Mouse (Mus musculus): ENCODE measurements around the gene Baz1b. TPM values are rescaled to one million over a fixed set of nuclear protein-coding genes. Genes with fewer than 3 reads are reported as not detected.
A peak's percentile ranks its signal among the peaks of the same experiment; 100 is the strongest.
"Not testable (repeated sequence)": the region's sequence is repeated elsewhere in the genome, so short reads cannot be mapped to it uniquely, and the experiment has no call there.

Gene Baz1b
- polyA plus RNA-seq, 1 experiment from 2014 or later, result 14.3 TPM

DNA sequence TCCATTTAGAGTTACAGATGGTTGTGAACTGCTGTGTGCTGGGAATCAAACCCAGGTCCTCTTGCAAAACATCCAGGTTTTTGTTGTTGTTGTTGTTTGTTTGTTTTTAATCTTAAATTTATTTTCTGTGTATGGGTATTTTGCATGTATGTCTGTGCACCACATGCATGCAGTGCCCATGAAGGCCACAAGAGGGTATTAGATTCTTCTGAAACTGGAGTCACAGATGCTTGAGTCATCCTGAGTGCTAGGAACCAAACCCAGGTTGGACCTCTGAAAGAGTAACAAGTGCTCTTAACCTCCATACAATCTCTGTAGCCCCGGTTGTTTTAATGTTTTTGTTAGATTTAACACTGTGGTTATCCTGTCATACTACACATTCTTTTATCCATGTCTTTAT is 21.1 kb downstream of the Baz1b start:
- H3K4me2 ChIP-seq (ENCODE audit: low read depth, low read length), result no peak overlapping the region
- H3K9ac ChIP-seq (ENCODE audit: low read depth, low read length), result no peak overlapping the region
- H3K27ac ChIP-seq (ENCODE audit: low read length), result no peak overlapping the region
- no peaks in the 10 kb centered on the region for H3K4me1 ChIP-seq (ENCODE audit: control insufficient read depth, low read depth, low read length)
- ATAC-seq (ENCODE audit: low read depth), result no peak
- H3K36me3 ChIP-seq (ENCODE audit: control insufficient read depth, insufficient read depth), result peaks cover 78% of the 10 kb centered on the region
- no peaks in the 10 kb centered on the region for H3K9me3 ChIP-seq (replicated peaks; ENCODE audit: control insufficient read depth, low read length)
- 83% methylated on average over 1 of the region's 1 CpGs for WGBS (ENCODE audit: insufficient replicate concordance)
- H3K4me3 ChIP-seq (ENCODE audit: low read depth, low read length), result no peak overlapping the region
- no peaks in the 10 kb centered on the region for H3K27me3 ChIP-seq (ENCODE audit: control insufficient read depth, insufficient read depth, low read depth, low read length)

DNA sequence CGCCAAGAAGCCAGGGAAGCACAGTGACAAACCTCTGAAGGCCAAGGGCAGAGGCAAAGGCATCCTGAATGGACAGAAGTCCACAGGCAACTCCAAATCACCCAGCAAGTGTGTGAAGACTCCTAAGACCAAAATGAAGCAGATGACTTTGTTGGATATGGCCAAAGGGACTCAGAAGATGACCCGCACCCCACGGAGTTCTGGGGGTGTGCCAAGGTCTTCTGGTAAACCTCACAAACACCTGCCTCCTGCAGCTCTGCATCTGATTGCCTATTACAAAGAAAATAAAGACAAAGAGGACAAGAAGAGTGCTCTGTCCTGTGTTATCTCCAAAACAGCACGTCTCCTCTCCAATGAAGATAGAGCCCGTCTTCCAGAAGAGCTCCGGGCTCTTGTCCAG is 29.8 kb downstream of the Baz1b start:
- Histone ChIP-seq H3K4me2 (ENCODE audit: low read depth, low read length) (no peak overlapping the region), H3K9me3 (replicated peaks; ENCODE audit: control insufficient read depth, low read length) (no peaks in the 10 kb centered on the region), H3K36me3 (ENCODE audit: control insufficient read depth, insufficient read depth) (peaks cover 76% of the 10 kb centered on the region), H3K27ac (ENCODE audit: low read length) (no peak overlapping the region), H3K4me1 (ENCODE audit: control insufficient read depth, low read depth, low read length) (no peaks in the 10 kb centered on the region), H3K4me3 (ENCODE audit: low read depth, low read length) (no peak overlapping the region), H3K27me3 (ENCODE audit: control insufficient read depth, insufficient read depth, low read depth, low read length) (no peaks in the 10 kb centered on the region), H3K9ac (ENCODE audit: low read depth, low read length) (no peak overlapping the region)
- WGBS (ENCODE audit: insufficient replicate concordance), result 89% methylated on average over 6 of the region's 6 CpGs
- no peak for ATAC-seq (ENCODE audit: low read depth)

DNA sequence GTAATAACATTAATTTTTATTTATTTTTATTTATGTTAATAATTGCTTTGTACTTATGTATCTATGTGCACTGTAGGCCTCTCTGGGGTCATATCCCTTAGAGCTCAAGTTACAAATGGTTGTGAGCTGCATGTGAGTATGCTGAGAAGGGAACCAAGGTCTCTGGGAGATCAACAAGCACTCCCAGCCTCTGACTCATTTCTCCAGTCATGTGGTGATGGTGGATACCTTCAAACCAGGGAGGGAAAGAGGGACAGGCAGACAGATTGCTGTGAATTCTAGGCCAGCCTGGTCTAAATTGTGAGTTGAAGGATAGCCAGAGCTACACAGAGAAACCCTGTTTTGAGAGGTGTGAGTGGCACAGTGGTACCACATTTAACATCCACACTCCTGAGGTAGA is 33.9 kb downstream of the Baz1b start:
- Histone ChIP-seq H3K36me3 (ENCODE audit: control insufficient read depth, insufficient read depth) (peaks cover 72% of the 10 kb centered on the region), H3K4me1 (ENCODE audit: control insufficient read depth, low read depth, low read length) (no peaks in the 10 kb centered on the region), H3K27me3 (ENCODE audit: control insufficient read depth, insufficient read depth, low read depth, low read length) (no peaks in the 10 kb centered on the region), H3K4me2 (ENCODE audit: low read depth, low read length) (no peak overlapping the region), H3K9me3 (replicated peaks; ENCODE audit: control insufficient read depth, low read length) (no peaks in the 10 kb centered on the region), H3K4me3 (ENCODE audit: low read depth, low read length) (no peak overlapping the region), H3K9ac (ENCODE audit: low read depth, low read length) (no peak overlapping the region), H3K27ac (ENCODE audit: low read length) (no peak overlapping the region)
- no peak for ATAC-seq (ENCODE audit: low read depth)

DNA sequence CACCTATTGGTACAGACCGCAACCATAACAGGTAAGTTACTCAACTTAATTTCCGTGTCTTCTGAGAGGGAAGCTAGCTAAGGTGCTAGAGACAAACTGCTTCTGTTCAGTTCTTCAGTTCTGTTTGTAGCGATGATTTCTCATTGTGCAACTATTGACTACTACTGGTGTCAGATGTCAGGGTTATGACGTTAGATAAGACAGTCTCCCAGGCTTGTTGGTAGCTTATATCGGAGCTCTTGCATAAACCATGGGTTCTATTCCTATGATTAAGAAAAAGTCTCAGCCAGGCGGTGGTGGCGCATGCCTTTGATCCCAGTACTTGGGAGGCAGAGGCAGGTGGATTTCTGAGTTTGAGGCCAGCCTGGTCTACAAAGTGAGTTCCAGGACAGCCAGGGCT is 35.0 kb downstream of the Baz1b start:
- H3K4me3 ChIP-seq (ENCODE audit: low read depth, low read length), result no peak overlapping the region
- H3K27ac ChIP-seq (ENCODE audit: low read length), result no peak overlapping the region
- peaks cover 69% of the 10 kb centered on the region for H3K36me3 ChIP-seq (ENCODE audit: control insufficient read depth, insufficient read depth)
- H3K4me1 ChIP-seq (ENCODE audit: control insufficient read depth, low read depth, low read length), result no peaks in the 10 kb centered on the region
- 86% methylated on average over 7 of the region's 7 CpGs for WGBS (ENCODE audit: insufficient replicate concordance)
- ATAC-seq (ENCODE audit: low read depth), result no peak
- no peak overlapping the region for H3K9ac ChIP-seq (ENCODE audit: low read depth, low read length)
- no peak overlapping the region for H3K4me2 ChIP-seq (ENCODE audit: low read depth, low read length)
- H3K9me3 ChIP-seq (replicated peaks; ENCODE audit: control insufficient read depth, low read length), result no peaks in the 10 kb centered on the region
- no peaks in the 10 kb centered on the region for H3K27me3 ChIP-seq (ENCODE audit: control insufficient read depth, insufficient read depth, low read depth, low read length)

DNA sequence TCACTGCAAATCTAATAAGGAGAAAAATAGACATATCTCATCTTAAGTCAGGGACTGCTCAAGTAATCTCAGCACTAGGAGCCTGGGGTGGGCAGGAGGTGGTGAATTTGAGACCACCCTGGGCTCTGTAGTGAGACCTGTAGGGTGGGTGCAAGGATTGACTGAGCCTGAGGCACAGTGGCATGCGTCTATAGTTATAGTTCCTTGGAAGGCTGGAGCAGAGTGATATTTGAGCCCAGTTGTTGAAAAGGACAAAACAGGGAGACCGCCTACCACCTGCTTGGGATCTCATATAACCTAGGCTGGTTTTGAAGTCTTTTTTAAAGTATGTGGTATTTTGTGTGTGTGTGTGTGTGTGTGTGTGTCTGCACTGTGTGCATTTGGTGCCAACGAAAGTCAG is 37.1 kb downstream of the Baz1b start:
- Histone ChIP-seq H3K4me1 (ENCODE audit: control insufficient read depth, low read depth, low read length) (no peaks in the 10 kb centered on the region), H3K27ac (ENCODE audit: low read length) (no peak overlapping the region), H3K4me3 (ENCODE audit: low read depth, low read length) (no peak overlapping the region), H3K4me2 (ENCODE audit: low read depth, low read length) (no peak overlapping the region), H3K9ac (ENCODE audit: low read depth, low read length) (no peak overlapping the region), H3K36me3 (ENCODE audit: control insufficient read depth, insufficient read depth) (peaks cover 68% of the 10 kb centered on the region), H3K9me3 (replicated peaks; ENCODE audit: control insufficient read depth, low read length) (no peaks in the 10 kb centered on the region), H3K27me3 (ENCODE audit: control insufficient read depth, insufficient read depth, low read depth, low read length) (no peaks in the 10 kb centered on the region)
- no peak for ATAC-seq (ENCODE audit: low read depth)
- 85% methylated on average over 3 of the region's 3 CpGs for WGBS (ENCODE audit: insufficient replicate concordance)

DNA sequence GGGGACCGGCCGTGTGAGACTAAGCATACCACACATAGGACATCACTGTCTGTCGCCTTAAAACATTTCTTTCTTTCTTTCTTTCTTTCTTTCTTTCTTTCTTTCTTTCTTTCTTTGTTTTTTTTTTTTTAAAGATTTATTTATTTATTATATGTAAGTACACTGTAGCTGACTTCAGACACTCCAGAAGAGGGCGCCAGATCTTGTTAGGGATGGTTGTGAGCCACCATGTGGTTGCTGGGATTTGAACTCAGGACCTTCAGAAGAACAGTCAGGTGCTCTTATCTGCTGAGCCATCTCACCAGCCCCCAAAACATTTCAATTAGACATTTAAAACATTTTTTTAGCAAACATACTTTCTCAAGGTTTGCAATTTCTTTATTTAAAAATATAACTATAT is 38.8 kb downstream of the Baz1b start:
- not testable (repeated sequence) for H3K9me3 ChIP-seq (replicated peaks; ENCODE audit: control insufficient read depth, low read length); H3K9ac ChIP-seq (ENCODE audit: low read depth, low read length); H3K27ac ChIP-seq (ENCODE audit: low read length); ATAC-seq (ENCODE audit: low read depth); H3K27me3 ChIP-seq (ENCODE audit: control insufficient read depth, insufficient read depth, low read depth, low read length); H3K4me2 ChIP-seq (ENCODE audit: low read depth, low read length); H3K4me1 ChIP-seq (ENCODE audit: control insufficient read depth, low read depth, low read length); H3K4me3 ChIP-seq (ENCODE audit: low read depth, low read length)
- 87% methylated on average over 4 of the region's 4 CpGs for WGBS (ENCODE audit: insufficient replicate concordance)
- peaks cover 79% of the 10 kb centered on the region for H3K36me3 ChIP-seq (ENCODE audit: control insufficient read depth, insufficient read depth)

DNA sequence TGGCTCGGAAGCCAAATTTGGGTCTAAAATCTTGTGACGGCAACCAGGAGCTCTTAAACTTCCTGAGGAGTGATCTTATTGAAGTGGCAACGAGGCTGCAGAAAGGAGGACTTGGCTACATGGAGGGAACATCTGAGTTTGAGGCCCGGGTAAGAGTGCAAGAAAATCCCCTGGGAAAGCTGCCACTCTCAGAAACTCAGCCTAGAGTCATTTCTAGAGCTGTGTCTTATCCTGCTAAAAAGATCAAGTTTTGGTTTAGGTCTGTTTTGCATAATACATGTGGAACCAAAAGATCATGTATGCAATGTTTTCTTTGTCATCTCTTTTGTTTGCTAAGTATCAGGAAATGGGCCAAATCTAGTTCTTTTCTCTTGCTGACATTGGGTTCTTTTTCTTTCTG is 43.1 kb downstream of the Baz1b start:
- H3K27ac ChIP-seq (ENCODE audit: low read length), result no peak overlapping the region
- H3K9ac ChIP-seq (ENCODE audit: low read depth, low read length), result no peak overlapping the region
- no peaks in the 10 kb centered on the region for H3K27me3 ChIP-seq (ENCODE audit: control insufficient read depth, insufficient read depth, low read depth, low read length)
- H3K4me3 ChIP-seq (ENCODE audit: low read depth, low read length), result no peak overlapping the region
- 82% methylated on average over 4 of the region's 4 CpGs for WGBS (ENCODE audit: insufficient replicate concordance)
- H3K4me1 ChIP-seq (ENCODE audit: control insufficient read depth, low read depth, low read length), result no peaks in the 10 kb centered on the region
- ATAC-seq (ENCODE audit: low read depth), result no peak
- peaks cover 81% of the 10 kb centered on the region for H3K36me3 ChIP-seq (ENCODE audit: control insufficient read depth, insufficient read depth)
- no peak overlapping the region for H3K4me2 ChIP-seq (ENCODE audit: low read depth, low read length)
- H3K9me3 ChIP-seq (replicated peaks; ENCODE audit: control insufficient read depth, low read length), result no peaks in the 10 kb centered on the region

DNA sequence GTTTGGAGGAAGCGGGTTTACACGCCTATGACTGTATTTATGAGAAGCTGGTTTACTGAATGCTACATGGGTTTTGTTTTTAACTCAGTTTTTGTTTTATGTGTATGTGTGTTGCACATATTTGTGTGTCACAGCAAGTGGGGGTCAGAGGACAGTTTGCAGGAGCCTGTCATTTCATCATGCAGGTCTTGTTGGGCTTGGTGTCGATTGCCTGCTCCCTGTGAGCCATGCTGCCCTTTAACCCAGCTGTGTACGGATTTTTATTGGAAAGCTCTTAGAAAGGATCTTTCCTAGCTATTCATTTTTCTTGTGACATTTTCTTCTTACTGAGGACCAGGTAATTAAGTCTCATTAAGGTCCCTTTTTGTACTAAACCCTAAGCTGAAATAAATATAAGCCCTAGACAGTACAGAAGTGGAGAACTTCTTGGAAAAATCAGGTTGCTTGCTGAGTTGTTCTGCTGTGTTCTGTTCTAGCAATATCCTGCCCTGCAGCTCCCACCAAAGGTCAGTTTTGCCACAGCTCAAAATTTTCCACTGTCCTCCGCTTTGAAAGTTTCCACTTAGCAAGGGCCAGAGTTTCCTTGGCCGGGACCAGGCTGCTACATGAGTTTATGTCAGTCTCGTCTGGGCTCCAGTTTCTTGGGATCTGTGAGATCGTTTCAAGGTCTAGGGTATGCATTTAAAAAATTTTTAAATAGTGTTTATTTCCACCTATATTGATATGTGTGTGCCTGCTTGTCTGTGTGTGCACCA is 46.3 kb downstream of the Baz1b start:
- Histone ChIP-seq H3K4me2 (ENCODE audit: low read depth, low read length) (no peak overlapping the region), H3K9ac (ENCODE audit: low read depth, low read length) (no peak overlapping the region), H3K4me3 (ENCODE audit: low read depth, low read length) (no peak overlapping the region), H3K4me1 (ENCODE audit: control insufficient read depth, low read depth, low read length) (no peaks in the 10 kb centered on the region), H3K27ac (ENCODE audit: low read length) (no peak overlapping the region), H3K9me3 (replicated peaks; ENCODE audit: control insufficient read depth, low read length) (no peaks in the 10 kb centered on the region), H3K27me3 (ENCODE audit: control insufficient read depth, insufficient read depth, low read depth, low read length) (no peaks in the 10 kb centered on the region), H3K36me3 (ENCODE audit: control insufficient read depth, insufficient read depth) (peaks cover 82% of the 10 kb centered on the region)
- 84% methylated on average over 8 of the region's 8 CpGs for WGBS (ENCODE audit: insufficient replicate concordance)
- ATAC-seq (ENCODE audit: low read depth), result no peak

DNA sequence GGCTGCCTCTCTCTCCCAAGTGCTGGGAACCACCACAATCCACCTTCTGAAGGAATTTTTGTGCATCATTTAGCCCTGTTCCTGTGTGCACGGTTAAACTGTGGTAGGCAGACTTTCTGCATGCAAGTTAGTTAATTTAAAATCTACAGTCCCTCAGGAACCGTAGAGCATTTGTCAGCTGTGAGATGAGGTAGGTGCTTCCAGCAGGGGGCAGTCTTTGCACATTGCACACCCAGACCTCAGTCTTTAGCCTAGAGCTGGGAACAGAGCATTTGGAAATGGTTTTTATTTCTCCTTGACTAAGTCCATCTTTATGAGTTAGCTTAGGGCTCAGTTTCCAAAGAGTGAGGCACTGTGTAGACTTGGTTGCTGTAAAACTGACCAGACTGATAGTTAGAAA is 49.5 kb downstream of the Baz1b start:
- H3K27me3 ChIP-seq (ENCODE audit: control insufficient read depth, insufficient read depth, low read depth, low read length), result no peaks in the 10 kb centered on the region
- no peak overlapping the region for H3K9ac ChIP-seq (ENCODE audit: low read depth, low read length)
- no peak overlapping the region for H3K4me2 ChIP-seq (ENCODE audit: low read depth, low read length)
- H3K36me3 ChIP-seq (ENCODE audit: control insufficient read depth, insufficient read depth), result peaks cover 87% of the 10 kb centered on the region
- no peaks in the 10 kb centered on the region for H3K9me3 ChIP-seq (replicated peaks; ENCODE audit: control insufficient read depth, low read length)
- WGBS (ENCODE audit: insufficient replicate concordance), result 41% methylated on average over 2 of the region's 2 CpGs
- 0 out of 2 replicates have a peak, but pooled peaks have one; percentile 24 for ATAC-seq (ENCODE audit: low read depth)
- H3K4me1 ChIP-seq (ENCODE audit: control insufficient read depth, low read depth, low read length), result no peaks in the 10 kb centered on the region
- no peak overlapping the region for H3K4me3 ChIP-seq (ENCODE audit: low read depth, low read length)
- no peak overlapping the region for H3K27ac ChIP-seq (ENCODE audit: low read length)
